Mouse (Mus musculus): ENCODE data around the gene Phldb3. TPM values are rescaled to one million over a fixed set of nuclear protein-coding genes. Genes with fewer than 3 reads are reported as not detected.

Gene Phldb3
- under 1 TPM; 0.28 to 0.60 TPM for total RNA-seq (2021)
- long read RNA-seq, experiment 1 = 0 reads
- long read RNA-seq, experiment 2 = 0 reads

DNA sequence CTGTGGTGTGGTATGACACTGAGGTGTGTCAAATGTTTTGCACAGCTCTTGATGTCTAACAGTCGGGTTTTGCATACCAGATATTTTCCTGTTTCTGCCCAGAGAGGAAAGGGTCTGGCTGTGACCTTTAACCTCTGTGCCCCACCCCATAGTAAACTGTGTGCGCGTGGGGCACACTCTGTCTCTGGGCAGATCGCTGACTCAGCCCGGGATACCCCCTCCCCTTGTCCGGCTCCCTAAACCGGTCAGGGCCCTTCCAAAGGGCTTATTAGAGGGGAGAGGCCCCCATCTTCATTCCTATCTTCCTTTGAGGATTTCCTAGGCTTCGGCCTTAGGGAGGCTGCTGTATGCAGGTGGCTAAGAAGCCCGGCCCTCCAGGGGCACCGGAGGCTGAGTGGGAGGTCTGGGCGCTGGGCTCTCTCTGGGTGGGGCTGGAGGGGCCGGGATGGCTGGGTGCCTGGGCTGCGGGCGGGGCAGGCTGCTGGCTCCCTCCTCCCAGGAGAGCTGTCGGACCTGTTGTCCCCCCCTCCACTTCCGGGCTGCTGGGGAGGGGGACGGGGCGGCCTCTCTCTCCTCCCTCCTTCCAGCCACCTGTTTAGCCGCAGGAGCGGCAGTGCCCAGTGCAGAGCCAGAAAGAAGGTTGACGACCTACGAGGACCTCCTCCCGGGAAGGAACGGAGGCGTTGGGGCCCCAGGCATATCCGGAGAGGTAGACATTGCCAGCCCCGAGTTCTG, at the start of gene Phldb3:
TSS of gene Phldb3 (plus strand) at position 620 of the 735 bp plus-strand sequence.
- DNase-seq (ENCODE audit: low spot score in 2 of 2) = no peak

DNA sequence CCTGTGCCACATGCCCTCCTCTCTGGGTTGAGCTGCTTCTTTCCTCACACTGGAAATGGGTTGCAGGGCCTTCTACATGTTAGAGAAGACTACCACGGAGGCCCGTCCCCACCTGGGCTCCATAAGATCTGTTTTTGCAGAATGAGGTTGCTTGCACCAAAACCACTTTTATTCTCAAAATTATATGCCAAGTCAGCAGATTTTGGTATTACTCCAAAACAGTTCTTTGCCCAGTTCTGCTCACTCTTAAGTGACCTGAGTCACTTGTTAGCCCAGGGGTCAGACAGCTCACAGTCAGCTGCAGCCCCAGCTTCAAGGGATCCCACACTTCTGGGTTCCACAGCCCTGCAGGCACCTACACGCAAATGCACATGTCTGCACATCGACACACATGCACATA, 49.1 kb upstream of the Phldb3 start:
- DNase-seq (ENCODE audit: low spot score in 2 of 2) = no peak

DNA sequence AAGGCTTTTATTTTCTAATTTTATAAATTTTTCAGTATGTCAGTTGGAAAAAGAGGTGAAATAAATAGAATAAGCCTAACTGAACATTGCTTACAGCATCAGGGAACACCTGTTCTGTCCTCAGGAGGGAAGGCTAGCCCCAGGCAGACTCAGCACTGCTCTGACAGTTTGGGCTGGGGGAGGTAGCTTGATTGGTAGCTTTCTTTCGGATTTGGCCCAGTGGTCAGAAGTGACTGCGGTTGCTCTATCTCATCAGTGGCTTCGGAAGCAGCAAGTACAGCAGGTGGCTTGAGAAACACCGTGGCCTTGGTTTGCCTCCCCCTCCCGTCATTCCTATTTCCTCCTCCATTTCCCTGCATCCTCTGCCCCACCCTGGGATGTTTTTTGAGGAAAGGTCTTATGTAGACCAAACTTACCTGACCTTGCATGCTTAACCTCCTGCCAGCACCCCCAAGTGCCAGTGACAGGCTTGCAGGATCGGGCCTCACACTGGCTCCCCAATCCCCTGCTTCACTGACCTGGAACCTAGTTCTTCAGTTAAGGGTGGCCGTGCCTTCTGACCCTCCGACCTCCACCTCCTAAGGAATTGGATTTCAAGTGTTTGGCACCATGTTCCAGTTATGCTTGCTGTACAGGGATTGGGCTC, 47.2 kb upstream of the Phldb3 start:
- DNase-seq (ENCODE audit: low spot score in 2 of 2) = no peak

- no peak for DNase-seq (ENCODE audit: low spot score in 2 of 2)
Measured at GRCm38 (mm10) chr7:24563837-24564206, 46.7 kb upstream of the Phldb3 start.

GRCm38 (mm10) chr7:24564607-24565265, 45.8 kb upstream of the Phldb3 start:
- DNase-seq (ENCODE audit: low spot score in 2 of 2) = peak; percentile 53 to 54

GRCm38 (mm10) chr7:24565627-24566026, 44.9 kb upstream of the Phldb3 start:
- no peak for DNase-seq (ENCODE audit: low spot score in 2 of 2)

- no peak for DNase-seq (ENCODE audit: low spot score in 2 of 2)
Measured at GRCm38 (mm10) chr7:24566206-24566605, 44.4 kb upstream of the Phldb3 start.

DNA sequence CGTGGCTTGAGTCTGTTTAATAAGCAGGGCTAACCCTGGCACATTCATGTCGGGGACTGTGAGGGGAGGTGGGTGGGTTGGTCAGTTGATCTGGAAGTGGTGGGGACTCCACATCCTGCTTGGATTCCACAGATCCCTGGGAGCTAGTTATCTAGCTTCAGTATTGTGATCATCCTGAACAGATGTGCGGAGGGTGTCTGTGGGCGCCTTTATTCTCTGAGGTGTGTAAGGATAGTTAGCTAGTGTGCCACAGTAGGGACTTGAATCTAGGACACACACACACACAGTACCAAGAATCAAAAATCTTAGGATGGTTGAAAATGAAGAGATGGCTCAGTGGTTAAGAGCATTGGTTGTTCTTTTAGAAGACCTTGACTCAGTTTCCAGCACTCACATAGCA, 42.1 kb upstream of the Phldb3 start:
- DNase-seq (ENCODE audit: low spot score in 2 of 2) = no peak

DNA sequence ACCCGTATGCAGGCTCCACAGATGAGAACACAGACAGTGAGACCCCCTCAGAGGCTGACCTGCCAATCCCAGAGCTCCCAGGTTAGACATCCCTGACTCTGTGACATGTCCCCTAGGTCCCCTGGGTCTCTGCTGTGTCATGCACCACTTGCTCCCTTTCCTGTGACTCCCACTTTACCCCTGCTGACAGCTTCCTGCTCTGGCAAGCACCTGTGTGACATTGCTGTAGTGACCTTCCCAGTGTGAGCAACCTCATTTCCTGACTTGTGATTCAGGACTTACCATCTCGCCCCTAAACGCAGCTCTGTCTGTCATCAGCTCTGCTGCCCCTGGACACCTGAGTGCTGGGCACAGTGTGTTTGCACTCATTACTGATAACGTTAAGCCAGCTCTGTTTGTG, 39.5 kb upstream of the Phldb3 start:
- DNase-seq (ENCODE audit: low spot score in 2 of 2) = no peak

GRCm38 (mm10) chr7:24572455-24572854, 38.1 kb upstream of the Phldb3 start:
- DNase-seq (ENCODE audit: low spot score in 2 of 2) = no peak

- DNase-seq (ENCODE audit: low spot score in 2 of 2) = no peak
Measured at GRCm38 (mm10) chr7:24574224-24574796, 36.3 kb upstream of the Phldb3 start.

- DNase-seq (ENCODE audit: low spot score in 2 of 2) = no peak
Measured at GRCm38 (mm10) chr7:24577811-24578210, 32.8 kb upstream of the Phldb3 start.

DNA sequence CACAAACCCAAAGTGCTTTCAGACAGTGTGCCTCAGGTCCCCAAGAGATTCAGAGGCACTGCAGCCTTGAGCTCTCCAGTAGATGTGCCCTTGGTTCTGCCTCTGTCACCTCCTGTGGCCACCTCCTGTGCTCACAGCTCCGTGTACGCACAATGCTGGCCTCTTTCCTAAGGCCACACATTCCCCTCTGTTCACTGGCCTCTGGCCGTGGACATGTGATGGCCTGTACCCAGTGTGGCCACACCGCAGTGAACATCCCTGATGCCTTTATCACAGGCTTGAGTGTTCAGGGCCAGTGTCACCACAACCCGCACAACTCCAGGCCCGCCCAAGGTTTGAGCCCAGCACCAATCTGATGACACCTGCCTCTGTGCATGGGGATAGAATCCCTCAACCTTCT, 25.7 kb upstream of the Phldb3 start:
- no peak for DNase-seq (ENCODE audit: low spot score in 2 of 2)

- no peak for DNase-seq (ENCODE audit: low spot score in 2 of 2)
Measured at GRCm38 (mm10) chr7:24585995-24586394, 24.6 kb upstream of the Phldb3 start.

GRCm38 (mm10) chr7:24586828-24587227, 23.7 kb upstream of the Phldb3 start:
- no peak for DNase-seq (ENCODE audit: low spot score in 2 of 2)

GRCm38 (mm10) chr7:24587330-24588105, 23.0 kb upstream of the Phldb3 start, which contains the start of the genes Ethe1 and Zfp575:
Gene Ethe1 (plus strand): TSS chr7:24587543.
Gene Zfp575 (minus strand): TSS chr7:24587641.
- peak; percentile 79 to 83 for DNase-seq (ENCODE audit: low spot score in 2 of 2)

GRCm38 (mm10) chr7:24588336-24588735, 22.2 kb upstream of the Phldb3 start:
- no peak for DNase-seq (ENCODE audit: low spot score in 2 of 2)

DNA sequence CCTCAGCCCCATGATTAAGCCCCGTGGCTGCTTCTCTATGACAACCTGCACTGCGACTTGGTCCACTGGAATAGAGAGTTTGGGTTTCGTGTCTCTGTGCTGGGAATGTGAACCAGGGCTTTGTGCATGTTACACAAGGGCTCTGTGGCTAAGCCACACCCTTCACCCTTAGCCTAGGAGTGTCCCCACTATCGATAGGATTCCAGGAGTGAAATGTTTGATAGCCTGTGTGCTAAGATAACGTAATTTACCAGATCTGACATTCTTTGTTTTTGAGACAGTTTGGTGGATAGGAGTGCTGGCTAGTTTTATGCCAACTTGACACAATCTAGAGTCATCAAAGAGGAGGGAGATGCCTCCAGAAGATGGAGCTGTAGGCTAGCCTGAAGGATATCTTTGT, 18.8 kb upstream of the Phldb3 start:
- DNase-seq (ENCODE audit: low spot score in 2 of 2) = no peak

DNA sequence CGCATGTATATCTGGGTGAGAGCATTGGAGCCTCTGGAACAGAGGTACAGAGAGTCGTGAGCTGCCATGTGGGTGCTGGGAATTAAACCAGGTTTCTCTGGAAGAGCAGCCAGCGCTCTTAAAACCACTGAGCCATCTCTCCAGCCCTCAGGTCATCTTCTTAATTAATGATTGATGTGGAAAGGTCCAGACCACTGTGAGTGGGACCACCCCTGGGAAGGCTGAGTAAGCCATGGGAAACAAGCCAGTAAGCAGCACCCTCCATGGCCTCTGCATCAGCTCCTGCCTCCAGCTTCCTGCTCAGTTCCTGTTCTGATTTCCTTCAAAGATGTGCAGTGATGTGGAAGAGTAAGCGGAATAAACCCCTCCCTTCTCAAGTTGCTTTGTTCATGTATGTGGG, 18.4 kb upstream of the Phldb3 start:
- no peak for DNase-seq (ENCODE audit: low spot score in 2 of 2)

DNA sequence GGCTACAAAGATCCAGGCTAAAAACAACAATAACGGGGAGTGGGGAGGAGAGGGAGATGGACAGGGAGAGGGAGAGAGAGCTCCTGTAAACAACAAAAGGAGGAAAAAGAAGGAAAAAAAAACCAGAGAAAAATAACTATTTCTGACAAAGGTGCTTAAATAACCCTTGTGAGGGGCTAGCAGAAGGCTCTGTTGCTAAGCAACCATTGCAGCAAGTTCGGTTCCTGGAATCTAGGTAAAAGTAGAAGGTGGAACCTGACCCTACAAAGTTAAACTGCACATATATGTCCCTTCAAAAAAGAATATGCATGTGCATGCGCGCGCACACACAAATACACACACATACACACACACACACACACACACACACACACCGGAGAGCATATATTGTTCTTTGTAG, 17.8 kb upstream of the Phldb3 start:
- no peak for DNase-seq (ENCODE audit: low spot score in 2 of 2)
